Mouse (Mus musculus): Measurements from ENCODE around the gene Specc1. TPM values are rescaled to one million over a fixed set of nuclear protein-coding genes. Genes with fewer than 3 reads are reported as not detected.

Gene Specc1
- total RNA-seq, 2 experiments from 2014 or later, result 10.5 to 15.9 TPM

DNA sequence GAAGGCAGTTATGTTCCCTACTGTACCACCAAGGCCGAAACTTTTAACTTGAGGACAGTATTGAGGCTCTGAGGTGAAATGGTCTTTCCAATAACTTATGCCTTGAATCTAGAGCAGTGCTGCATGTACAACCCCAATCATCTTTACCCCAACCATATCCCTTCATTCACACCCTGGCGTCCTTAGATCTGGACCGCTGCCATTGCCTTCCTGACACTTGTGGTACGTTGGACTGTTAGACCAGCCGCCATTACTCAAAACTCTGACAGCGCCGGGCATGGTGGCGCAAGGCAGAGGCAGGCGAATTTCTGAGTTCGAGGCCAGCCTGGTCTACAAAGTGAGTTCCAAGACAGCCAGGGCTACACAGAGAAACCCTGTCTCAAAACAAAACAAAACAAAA is 121.8 kb downstream of the Specc1 start:
- intact Hi-C loops (cut with DNase I), result no loop called here

DNA sequence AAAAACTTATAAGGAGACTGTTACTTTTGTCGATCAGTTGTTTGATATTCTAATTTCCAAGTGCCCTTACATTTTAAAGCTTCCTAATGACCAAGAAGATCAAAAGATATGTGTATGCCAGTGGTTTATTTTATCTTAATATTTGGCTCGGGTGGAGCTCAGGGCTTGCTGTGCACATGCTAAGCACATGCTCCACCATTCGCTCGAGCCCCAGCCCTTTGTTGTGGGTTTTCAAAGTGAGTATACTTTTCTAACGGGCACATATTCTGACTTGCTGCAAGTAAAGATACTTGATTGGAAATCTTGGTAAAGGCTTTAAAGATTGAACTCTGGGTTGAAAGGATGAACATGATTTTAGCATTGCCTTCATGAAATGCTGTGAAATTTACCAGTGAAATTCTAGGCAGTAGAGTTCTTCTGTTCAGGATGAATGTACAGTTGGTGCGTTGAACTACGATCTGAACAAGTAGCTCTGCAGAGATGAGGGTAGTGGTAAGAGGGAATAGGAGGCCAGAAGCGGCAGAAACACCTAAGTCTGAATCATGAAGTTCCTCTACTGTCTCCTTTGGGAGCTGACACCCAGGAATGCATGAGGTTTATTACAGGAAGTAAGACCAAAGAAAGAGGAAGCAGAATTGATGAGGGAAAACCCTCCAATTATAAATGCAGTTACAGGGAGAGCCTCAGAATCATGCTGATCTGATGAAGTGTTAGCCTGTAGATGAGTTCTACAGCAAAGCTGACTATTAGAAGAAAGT is 122.7 kb downstream of the Specc1 start:
- intact Hi-C loops (cut with DNase I), result no loop called here
- DNase-seq, result no peak

More for the DNA sequence above, 121.8 kb downstream of the Specc1 start:
- no peak for DNase-seq

DNA sequence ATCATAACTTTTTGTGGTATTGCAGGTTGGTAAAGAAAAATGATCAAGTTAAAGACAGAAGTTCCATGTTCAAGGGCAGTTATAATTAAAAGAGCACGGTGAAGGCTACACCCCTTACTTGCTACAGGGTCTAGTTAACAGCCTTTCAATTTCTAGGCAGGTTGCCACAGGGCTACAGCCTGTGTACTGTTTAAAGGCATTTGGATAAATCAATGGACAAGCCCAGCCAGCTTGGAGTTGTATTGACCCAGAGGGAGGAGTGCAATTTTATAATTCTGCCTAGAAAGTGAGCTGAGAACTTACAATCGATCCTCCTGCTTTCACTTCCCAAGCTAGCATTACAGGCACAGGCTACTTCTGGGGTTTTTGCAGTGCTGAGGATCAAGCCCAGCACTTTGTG is 123.9 kb downstream of the Specc1 start:
- no peak for DNase-seq
- intact Hi-C loops (cut with DNase I), result no loop called here

DNA sequence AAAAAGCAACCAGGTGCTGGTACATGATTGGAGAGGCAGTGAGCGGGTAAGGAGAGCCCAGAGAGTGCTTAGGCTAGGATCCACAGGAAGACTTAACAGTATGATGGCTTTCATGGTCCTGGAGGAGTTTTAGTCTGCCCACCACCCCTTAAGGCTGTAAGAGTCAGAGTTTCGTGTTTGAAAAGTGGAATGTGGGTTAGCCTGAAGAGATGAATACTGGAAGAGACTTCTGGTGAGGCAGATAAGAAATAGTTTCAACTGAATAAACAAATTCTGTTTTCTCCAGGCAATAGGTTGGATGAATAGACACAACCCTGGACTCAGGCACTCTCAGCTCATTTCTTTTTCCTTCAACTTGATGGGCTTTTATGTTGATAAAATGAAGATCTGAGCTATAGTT is 130.1 kb downstream of the Specc1 start:
- no peak for DNase-seq
- intact Hi-C loops (cut with DNase I), result no loop called here

DNA sequence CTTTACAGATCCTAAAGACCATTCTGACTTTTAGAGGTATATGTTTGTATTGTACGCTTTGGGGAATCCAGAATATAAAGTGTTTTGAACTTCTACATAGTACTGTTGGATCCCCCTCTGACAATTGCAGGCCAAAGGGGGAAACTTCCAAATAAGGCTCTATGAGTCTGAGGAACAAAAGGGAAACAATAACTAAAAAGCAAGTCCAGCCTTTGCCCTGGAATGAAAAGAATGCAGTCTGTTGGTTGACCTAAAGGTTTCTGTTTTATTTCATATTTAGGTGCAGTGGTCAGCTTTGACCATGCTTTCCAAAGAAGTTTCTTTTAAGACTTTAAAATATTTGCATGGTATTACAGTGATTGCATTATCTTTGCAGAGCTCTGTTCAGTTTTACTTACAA is 130.5 kb downstream of the Specc1 start:
- no peak for DNase-seq
- intact Hi-C loops (cut with DNase I), result no loop called here

DNA sequence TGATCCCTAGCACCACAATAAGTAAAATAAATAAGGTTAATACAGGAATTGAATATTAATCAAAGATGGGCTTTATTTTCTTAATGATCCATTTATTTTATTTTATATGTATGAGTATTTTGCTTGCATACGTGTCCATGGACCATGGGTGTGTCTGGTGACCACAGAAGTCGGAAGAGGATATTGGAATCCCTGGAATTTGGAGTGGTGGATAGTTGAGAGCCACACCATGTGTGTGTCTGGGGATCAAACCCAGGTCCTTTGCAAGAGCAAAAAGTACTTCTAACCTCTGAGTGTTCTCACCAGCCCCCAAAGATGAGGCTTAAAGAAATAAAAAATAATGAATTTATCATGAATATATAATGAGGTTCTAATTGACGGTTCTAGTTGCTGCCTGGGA is 132.1 kb downstream of the Specc1 start:
- DNase-seq, result no peak
- intact Hi-C loops (cut with DNase I), result no loop called here

DNA sequence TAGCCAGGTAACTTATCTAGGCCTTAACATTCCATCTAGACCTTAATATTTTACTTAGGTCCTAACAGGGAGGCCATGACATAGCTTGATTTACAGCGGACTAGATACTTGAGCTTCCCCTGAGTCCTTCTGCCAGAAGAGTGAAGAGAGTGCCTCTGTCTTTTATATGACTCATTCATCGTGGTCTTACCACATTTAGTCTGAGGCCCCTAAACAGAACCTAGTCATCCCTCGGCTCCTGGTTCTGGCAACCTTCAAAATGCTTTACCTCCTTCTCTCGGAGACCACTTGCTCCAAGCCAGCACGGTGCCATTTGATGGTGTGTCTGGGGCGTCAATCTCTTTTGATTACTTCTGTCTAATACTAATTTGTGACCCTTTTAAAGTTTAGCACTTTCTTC is 133.8 kb downstream of the Specc1 start:
- intact Hi-C loops (cut with DNase I), result no loop called here
- no peak for DNase-seq

DNA sequence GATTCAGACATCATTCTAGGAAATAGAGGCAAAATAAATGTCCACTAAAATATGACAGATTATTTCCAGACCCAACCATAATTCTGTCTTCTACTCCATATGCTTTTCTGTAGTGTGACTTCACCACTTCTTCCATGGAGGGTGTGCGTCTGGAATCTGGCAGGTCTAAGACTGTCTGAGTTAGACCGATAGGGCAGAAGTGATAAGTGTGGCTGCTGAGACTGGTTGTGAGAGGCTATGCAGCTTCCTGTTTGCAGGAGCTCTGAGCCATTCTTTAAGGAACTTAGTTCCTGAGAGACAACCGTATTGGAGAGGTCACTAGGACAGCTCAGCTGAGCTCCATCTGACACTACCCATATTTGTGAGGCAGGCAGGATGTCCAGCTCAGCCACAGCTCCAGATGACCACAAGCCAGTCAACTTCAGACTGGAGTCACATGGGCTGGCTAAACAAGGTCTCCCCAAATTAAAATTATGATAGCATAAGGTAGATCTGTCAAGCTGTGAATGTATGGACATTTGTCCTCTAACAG is 146.9 kb downstream of the Specc1 start:
- DNase-seq, result no peak
- intact Hi-C loops (cut with DNase I), result no loop called here

DNA sequence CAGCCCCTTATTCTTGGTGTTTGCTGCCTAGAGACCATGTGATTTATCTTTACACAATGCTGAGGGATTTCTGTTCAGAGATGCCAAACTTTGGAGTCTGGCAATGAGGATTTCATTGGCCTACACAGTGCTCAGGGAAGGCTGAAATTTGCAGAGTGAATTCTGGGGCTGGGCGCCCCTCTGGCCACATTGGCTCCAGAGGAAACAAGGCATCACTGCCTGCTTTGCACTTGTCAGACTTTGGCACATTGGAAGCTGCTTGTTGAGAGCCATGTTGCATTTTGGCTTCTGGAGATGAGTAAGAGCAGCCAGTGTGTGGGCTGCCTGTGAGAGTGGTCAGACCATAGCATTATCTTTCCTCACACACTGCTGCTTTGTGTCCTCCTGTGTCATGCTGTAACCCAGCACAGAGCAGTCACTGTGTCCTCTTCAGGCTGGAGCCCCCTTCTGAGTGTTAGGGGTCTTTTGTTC is 149.9 kb downstream of the Specc1 start:
- no peak for DNase-seq
- intact Hi-C loops (cut with DNase I), result no loop called here

DNA sequence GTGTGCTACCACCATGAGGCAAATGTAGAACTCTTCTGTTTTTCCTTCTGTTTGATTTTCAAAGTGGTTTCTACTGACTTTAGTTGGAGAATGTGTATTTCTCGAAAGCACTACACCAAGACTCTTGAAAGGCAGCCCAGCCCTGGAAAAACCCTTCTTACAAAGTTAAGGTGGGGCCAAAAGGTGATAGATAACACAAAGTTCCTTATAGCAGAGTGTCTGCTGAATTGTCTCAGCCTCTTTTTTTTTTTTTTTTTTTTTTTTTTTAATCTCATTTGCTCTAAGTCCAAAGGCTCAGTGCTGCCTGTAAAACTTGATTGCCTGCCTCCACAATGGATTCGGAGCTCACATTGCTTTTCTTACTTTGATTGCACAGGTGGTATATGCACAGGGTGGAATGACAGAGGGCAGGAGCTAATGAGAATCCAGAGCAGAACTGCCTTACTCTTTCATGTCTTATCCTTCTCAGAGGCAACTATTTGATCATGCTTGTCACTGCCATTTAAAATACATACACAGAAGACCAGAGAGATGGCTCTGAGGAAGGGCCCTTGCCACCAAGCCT is 150.8 kb downstream of the Specc1 start:
- intact Hi-C loops (cut with DNase I), result no loop called here
- DNase-seq, result no peak

DNA sequence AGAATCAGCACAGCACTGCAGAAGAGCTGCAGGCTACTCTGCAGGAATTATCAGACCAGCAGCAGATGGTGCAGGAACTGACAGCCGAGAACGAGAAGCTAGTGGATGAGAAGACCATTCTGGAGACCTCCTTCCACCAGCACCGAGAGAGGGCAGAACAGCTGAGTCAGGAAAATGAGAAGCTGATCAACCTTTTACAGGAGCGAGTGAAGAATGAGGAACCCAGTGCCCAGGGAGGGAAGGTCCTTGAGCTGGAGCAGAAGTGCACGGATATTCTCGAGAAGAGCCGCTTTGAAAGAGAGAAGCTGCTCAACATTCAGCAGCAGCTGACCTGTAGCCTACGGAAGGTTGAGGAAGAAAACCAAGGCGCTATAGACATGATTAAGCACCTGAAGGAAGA is 162.0 kb downstream of the Specc1 start:
- no peak for DNase-seq
- intact Hi-C loops (cut with DNase I), result no loop called here

DNA sequence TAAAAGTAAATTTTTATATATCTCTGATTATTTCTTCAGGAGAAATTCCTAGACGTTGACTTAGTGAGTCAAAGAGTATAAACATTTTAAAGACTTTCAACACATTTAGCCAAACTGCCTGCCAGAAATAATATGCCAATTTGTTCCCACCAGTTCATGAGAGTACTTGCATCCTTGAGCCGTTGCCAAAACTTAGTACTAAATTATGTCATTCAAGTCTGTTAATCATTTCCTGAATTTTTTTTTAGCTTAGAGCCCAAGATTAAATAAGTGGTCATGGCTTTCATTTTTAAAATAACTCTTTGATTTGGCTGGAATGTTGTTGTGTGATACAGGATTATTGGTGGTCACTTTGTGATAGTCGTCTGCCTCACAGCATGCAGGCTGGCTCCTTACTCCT is 163.3 kb downstream of the Specc1 start:
- DNase-seq, result no peak

DNA sequence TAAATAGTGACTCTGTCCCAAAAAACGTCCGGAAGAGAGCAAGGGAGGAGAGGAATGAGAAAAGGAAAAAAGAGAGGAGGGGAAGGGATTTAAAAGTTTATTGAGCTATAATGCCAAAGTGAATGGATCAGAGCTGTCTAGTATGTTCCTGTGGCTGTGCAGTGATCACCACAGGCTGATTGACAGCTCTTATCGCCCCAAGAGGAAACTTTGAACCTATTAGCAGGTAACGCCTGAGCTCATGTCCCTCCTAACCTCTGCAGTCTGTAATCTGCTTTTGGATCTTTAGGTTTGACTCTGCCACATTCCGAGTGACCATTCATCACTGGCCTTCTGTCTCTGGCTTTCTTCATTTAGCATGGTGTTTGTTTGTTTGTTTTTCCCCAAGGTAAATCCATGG is 164.8 kb downstream of the Specc1 start:
- intact Hi-C loops (cut with DNase I), result loop anchor here (5.0 kb wide), 1 partner anchor 169 kb away; no protein-coding TSS in a partner anchor

More for the DNA sequence above, 163.3 kb downstream of the Specc1 start:
- intact Hi-C loops (cut with DNase I), result loop anchor here (5.0 kb wide), 1 partner anchor 168 kb away; no protein-coding TSS in a partner anchor

DNA sequence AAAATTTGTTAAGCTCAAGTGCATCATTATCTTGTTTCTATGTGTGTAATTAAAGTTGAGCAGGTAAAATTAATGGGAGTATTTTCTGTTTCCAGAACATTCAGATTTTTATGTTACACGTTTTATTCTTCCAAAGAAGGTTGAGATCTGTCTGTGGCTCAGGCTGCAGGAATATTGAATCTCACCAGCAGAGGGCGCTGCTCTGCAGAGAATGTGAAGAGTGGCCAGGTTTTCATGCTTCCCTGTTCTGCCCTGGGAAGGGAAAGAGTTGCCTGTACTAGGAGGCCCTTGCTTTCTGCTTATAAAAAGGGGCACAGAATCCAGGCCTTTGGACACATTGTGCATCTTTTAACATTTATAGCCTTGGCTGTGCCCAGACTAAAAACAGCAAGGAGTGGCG is 171.1 kb downstream of the Specc1 start:
- peak; percentile 88 to 94 for DNase-seq
- intact Hi-C loops (cut with DNase I), result loop anchor here (1.0 to 2.0 kb wide), 2 partner anchors 81 to 153 kb away; no protein-coding TSS in a partner anchor

More for the DNA sequence above, 164.8 kb downstream of the Specc1 start:
- no peak for DNase-seq

DNA sequence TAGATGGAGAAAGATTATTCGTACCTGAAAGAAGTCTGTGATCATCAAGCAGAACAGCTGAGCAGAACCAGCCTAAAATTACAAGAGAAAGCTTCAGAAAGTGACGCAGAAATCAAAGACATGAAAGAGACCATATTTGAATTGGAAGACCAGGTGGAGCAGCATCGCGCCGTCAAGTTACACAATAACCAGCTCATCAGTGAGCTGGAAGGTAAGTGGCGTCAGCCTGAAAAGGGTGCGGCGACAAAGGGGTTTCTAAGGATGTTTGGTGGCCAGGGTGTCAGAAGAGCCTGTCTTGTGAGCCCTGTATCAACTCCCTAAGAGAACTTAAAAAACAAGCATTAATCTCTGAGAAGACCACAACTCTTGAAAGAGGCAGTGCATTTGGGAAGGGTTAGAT is 171.6 kb downstream of the Specc1 start:
- no peak for DNase-seq
- intact Hi-C loops (cut with DNase I), result no loop called here

DNA sequence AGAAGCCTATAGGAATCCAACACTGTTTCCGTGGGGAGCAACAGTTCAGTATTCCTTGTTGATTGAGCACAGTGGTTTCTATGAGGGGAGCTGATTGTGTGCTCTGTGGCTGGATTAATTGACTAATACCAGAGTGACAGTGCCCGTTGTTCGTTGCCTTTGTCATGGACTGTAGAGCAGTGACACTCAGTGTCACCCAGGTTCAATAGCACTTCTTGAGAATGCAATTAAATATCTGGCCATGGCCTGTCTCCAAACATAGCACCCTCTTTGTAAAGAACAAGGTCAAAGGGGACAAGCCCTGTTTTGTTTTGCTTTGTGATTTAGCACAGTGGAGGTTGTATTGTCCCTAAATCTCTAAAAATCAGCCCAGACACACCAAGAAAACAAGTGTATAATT is 173.6 kb downstream of the Specc1 start:
- intact Hi-C loops (cut with DNase I), result no loop called here
- no peak for DNase-seq

DNA sequence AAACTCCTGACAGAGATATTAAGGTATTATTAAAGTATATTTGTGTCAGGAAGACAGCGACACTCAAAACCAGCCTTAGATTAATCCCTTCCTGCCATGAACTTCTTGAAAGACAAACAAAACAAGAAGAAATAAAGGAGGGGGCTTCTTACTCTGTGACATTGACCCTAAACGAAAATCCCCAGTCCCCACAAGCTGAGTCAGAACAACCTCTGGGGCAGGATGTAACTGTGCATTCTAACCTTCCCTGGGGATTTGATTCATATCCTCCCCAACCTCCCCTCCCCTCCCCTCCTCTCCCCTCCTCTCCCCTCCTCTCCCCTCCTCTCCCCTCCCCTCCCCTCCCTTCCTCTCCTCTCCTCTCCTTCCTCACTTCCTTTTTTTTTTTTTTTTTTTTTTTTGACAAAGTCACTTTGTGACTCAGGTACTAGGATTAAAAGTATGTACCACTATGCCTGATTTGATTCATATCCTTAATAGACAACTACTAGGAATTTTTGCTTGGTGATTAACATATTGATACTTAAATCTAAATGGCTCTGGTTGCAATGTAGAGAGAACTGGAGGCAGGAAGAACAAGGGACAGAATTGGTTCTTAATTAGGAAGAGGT is 174.2 kb downstream of the Specc1 start:
- intact Hi-C loops (cut with DNase I), result no loop called here
- no peak for DNase-seq

DNA sequence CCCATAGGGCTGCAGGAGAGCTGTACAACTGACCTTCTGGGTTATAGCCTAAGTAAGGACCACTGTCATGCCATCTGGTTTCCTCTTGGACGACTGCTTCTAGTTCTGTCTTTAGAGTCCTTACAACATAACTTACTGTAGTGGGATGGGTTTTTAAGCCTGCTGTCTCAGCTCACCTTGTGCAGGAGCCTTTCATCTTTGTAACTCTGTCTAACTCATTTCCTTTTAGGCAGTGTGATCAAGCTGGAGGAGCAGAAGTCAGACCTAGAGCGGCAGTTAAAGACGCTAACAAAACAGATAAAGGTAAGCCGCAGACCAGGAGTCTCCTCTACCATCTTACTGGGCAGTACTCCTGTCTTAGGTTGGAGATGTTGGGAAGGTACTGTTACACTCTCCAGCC is 175.0 kb downstream of the Specc1 start:
- no peak for DNase-seq
- intact Hi-C loops (cut with DNase I), result no loop called here

DNA sequence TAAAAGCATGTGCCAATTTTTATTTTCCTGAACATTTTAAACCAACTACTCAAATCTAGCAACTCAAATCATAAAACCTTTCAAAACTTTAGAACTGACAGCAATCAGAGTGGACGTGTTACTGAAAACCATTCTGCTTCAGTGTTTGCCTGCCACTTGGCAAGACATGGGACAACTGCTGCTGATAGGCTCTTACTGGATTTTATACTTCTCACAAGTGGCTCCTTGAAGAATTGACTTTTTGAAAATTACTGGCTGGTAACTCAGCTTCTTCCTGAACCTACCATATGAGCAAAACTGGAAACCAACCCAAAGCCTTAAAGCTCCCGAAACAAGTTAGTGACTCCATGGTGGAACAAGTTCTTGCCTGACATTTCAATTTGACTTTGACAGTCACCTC is 177.6 kb downstream of the Specc1 start:
- no peak for DNase-seq
- intact Hi-C loops (cut with DNase I), result no loop called here

DNA sequence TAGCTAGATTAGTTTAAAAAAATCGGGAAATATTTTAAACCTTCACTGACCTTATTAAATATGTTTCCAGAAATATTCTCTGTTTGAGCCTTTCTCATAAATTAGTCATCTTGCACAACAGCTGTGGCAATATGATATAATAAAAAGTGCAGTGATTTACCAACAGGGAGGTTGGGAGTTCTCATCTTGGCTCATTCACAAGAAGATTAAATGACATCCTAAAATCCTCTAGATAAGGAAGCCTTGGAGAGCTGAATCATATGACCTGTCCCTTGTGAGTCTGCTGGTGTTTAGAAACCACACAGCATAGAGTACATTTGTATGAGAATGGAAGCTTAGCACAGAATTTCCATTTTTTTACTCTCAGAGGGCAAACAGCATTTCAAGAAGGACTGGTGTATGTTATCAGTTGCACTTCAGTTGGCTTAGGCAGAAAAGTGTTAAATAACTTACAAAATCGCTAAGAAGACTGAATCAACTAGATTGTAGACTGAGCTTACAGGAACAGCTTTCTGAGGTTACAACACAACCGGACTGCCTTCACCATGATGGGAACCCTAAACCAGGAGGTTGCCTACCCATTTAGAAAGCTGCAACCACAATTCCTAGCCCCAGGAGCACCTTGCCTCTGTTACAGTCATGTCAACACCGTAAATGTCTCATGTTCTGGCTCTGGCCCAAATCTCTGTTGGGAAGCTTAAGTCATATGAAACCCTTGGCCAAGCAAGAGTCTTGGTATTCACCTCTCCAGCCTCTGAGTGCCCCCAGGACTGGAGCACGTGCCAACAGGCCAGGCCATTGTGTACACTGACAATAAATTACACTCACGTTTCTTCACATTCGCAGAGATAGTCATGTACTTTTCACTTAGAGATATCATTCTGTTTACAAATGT is 188.9 kb downstream of the Specc1 start:
- peak; percentile 31 to 37 for DNase-seq
- intact Hi-C loops (cut with DNase I), result no loop called here

DNA sequence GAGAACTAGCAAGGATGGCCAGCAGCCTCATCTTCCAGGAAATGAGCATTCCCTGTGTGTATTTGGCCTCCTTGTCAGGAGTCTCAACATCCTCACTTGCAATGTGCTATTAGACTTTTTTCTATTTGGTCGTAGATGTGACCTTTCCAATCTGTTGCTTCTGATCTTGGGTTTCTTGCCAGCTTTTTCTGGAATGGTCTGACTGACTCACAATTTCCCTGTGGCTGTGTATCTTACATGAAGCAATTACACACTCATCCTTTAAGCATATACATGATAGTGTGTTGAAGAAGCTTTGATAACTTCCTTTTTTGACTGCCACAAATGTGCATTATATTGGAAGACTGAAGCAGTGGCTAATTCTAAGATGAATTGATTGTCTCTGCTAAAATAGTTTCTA is 190.1 kb downstream of the Specc1 start:
- DNase-seq, result no peak
- intact Hi-C loops (cut with DNase I), result no loop called here
